Mouse (Mus musculus) heart, embryonic 13.5 days (tissue): ENCODE measurements around the gene Ccdc116. TPM values are rescaled to one million over a fixed set of nuclear protein-coding genes. Genes with fewer than 3 reads are reported as not detected.
A peak's percentile ranks its signal among the peaks of the same experiment; 100 is the strongest.

Experiments
- microRNA counts: library from miRNA; unstranded; fragments of <30 nt; microRNA quantifications from one replicate; lab custom pipeline; 2016
- microRNA-seq: library from miRNA; unstranded; fragments of <30 nt; microRNA quantifications from one replicate; pipeline ENCODE4, GENCODE M21; 2016
- polyA plus RNA-seq: library from polyadenylated mRNA; unstranded; fragments of >200 nt; fragmentation: Nextera tagmentation; extraction: Ambion mirVana; gene quantifications from 2 replicates; pipeline ENCODE4 v1.2.1, GENCODE M21; 2015

The Ccdc116 gene
- polyA plus RNA-seq, 1 experiment from 2014 or later: 0.23 TPM

MicroRNAs within 50 kb of the gene (microRNA counts, 519-probe panel; counts per million panel counts)
- microRNA mmu-miR-130b (lab: Ali Mortazavi, UCI) (5,510 counts per million, percentile 90 among the panel's probes with 10 or more counts), microRNA mmu-miR-301b (lab: Ali Mortazavi, UCI) (2,623 counts per million, percentile 65 among the panel's probes with 10 or more counts)

Small RNA genes within 50 kb of the gene (microRNA-seq; reads per million reads assigned to microRNA genes)
- gene Mir130b (4,690 reads per million, percentile 92 among the genes with 10 or more reads in this experiment), gene Mir301b (69.9 reads per million, percentile 49 among the genes with 10 or more reads in this experiment)

Other genes starting within 250 kb of the Ccdc116 start
- 112 and 125 TPM in 2 replicates for gene Mapk1, start 163.8 kb downstream of the Ccdc116 start, polyA plus RNA-seq
- gene Ypel1, start 77.5 kb downstream of the Ccdc116 start, polyA plus RNA-seq: 13.7 and 16.8 TPM in 2 replicates
- 99.4 and 109 TPM in 2 replicates for gene Ppil2, start 36.0 kb downstream of the Ccdc116 start, polyA plus RNA-seq
- gene 2610318N02Rik, start 22.1 kb downstream of the Ccdc116 start, polyA plus RNA-seq: 29.2 and 30.6 TPM in 2 replicates
- gene Sdf2l1, start 14.8 kb downstream of the Ccdc116 start, polyA plus RNA-seq: 53.0 and 70.2 TPM in 2 replicates
- 3.9 and 5.1 TPM in 2 replicates for gene Ydjc, start 2.6 kb downstream of the Ccdc116 start, polyA plus RNA-seq
- gene Ube2l3, start 55.4 kb upstream of the Ccdc116 start, polyA plus RNA-seq: 292 and 303 TPM in 2 replicates
- gene Rimbp3, start 61.4 kb upstream of the Ccdc116 start, polyA plus RNA-seq: 0.17 and 0.18 TPM in 2 replicates
- 4.1 and 4.6 TPM in 2 replicates for gene Hic2, start 86.3 kb upstream of the Ccdc116 start, polyA plus RNA-seq
- gene Tmem191c, start 128.8 kb upstream of the Ccdc116 start, polyA plus RNA-seq: 7.0 and 7.6 TPM in 2 replicates
- 0.88 and 5.7 TPM in 2 replicates for gene Serpind1, start 184.1 kb upstream of the Ccdc116 start, polyA plus RNA-seq